Mouse (Mus musculus): ENCODE results near the gene Xrcc1. TPM values are rescaled to one million over a fixed set of nuclear protein-coding genes. Genes with fewer than 3 reads are reported as not detected.

Xrcc1 gene
- polyA plus RNA-seq, 1 experiment from 2014 or later, result 100.0 TPM

GRCm38 (mm10) chr7:24571071-24571470, 25.0 kb downstream of the Xrcc1 start:
- WGBS, result 75% methylated on average over 4 of the region's 4 CpGs
- peaks cover 32% of the 10 kb centered on the region for H3K36me3 ChIP-seq
- ATAC-seq (ENCODE audit: insufficient read depth, low FRiP score, low read depth), result no peak

GRCm38 (mm10) chr7:24572455-24572854, 26.4 kb downstream of the Xrcc1 start:
- H3K27ac ChIP-seq, result no peak overlapping the region
- WGBS, result 60% methylated on average over 5 of the region's 5 CpGs
- no peak overlapping the region for H3K4me3 ChIP-seq (replicated peaks)
- no peaks in the 10 kb centered on the region for H3K9me3 ChIP-seq
- H3K4me2 ChIP-seq, result no peak overlapping the region
- H3K36me3 ChIP-seq, result peaks cover 19% of the 10 kb centered on the region
- no peaks in the 10 kb centered on the region for H3K4me1 ChIP-seq
- ATAC-seq (ENCODE audit: insufficient read depth, low FRiP score, low read depth), result no peak
- H3K27me3 ChIP-seq (replicated peaks), result no peaks in the 10 kb centered on the region
- H3K9ac ChIP-seq, result no peak overlapping the region

More at GRCm38 (mm10) chr7:24571071-24571470, 25.0 kb downstream of the Xrcc1 start:
- Histone ChIP-seq H3K9ac (no peak overlapping the region), H3K27ac (no peak overlapping the region), H3K4me3 (replicated peaks) (no peak overlapping the region), H3K4me1 (no peaks in the 10 kb centered on the region), H3K4me2 (no peak overlapping the region), H3K27me3 (replicated peaks) (no peaks in the 10 kb centered on the region), H3K9me3 (no peaks in the 10 kb centered on the region)

- H3K4me2 ChIP-seq, result no peak overlapping the region
- H3K27me3 ChIP-seq (replicated peaks), result no peaks in the 10 kb centered on the region
- WGBS, result 62% methylated on average over 12 of the region's 12 CpGs
- H3K4me1 ChIP-seq, result no peaks in the 10 kb centered on the region
- H3K36me3 ChIP-seq, result peaks cover 5% of the 10 kb centered on the region
- no peak overlapping the region for H3K4me3 ChIP-seq (replicated peaks)
- no peak overlapping the region for H3K9ac ChIP-seq
- no peaks in the 10 kb centered on the region for H3K9me3 ChIP-seq
- peak; percentile 33; the same call in 1 of the 2 replicates for ATAC-seq (ENCODE audit: insufficient read depth, low FRiP score, low read depth)
- no peak overlapping the region for H3K27ac ChIP-seq
Measured at GRCm38 (mm10) chr7:24574224-24574796, 28.2 kb downstream of the Xrcc1 start.

- Histone ChIP-seq H3K9ac (no peak overlapping the region), H3K4me1 (no peaks in the 10 kb centered on the region), H3K36me3 (no peaks in the 10 kb centered on the region; the same call in 1 of the 2 replicates), H3K4me2 (no peak overlapping the region), H3K27me3 (replicated peaks) (no peaks in the 10 kb centered on the region), H3K4me3 (replicated peaks) (no peak overlapping the region), H3K27ac (no peak overlapping the region), H3K9me3 (no peaks in the 10 kb centered on the region)
- 89% methylated on average over 10 of the region's 10 CpGs for WGBS
- ATAC-seq (ENCODE audit: insufficient read depth, low FRiP score, low read depth), result no peak
Measured at GRCm38 (mm10) chr7:24577811-24578210, 31.7 kb downstream of the Xrcc1 start.

GRCm38 (mm10) chr7:24584876-24585275, 38.8 kb downstream of the Xrcc1 start:
- Histone ChIP-seq H3K4me3 (replicated peaks) (no peak overlapping the region), H3K9me3 (no peaks in the 10 kb centered on the region), H3K4me2 (no peak overlapping the region), H3K4me1 (0 out of 2 replicates have a peak, but pooled peaks cover 10% of the 10 kb centered on the region), H3K27me3 (replicated peaks) (peaks cover 18% of the 10 kb centered on the region; the same call in 1 of the 2 replicates), H3K36me3 (no peaks in the 10 kb centered on the region), H3K27ac (no peak overlapping the region), H3K9ac (no peak overlapping the region)
- 91% methylated on average over 6 of the region's 6 CpGs for WGBS
- no peak for ATAC-seq (ENCODE audit: insufficient read depth, low FRiP score, low read depth)

- Histone ChIP-seq H3K9ac (no peak overlapping the region), H3K27me3 (replicated peaks) (peaks cover 18% of the 10 kb centered on the region; the same call in 1 of the 2 replicates), H3K4me2 (no peak overlapping the region), H3K4me1 (0 out of 2 replicates have a peak, but pooled peaks cover 10% of the 10 kb centered on the region), H3K27ac (no peak overlapping the region), H3K36me3 (no peaks in the 10 kb centered on the region), H3K4me3 (replicated peaks) (no peak overlapping the region), H3K9me3 (no peaks in the 10 kb centered on the region)
- no peak for ATAC-seq (ENCODE audit: insufficient read depth, low FRiP score, low read depth)
- WGBS, result 45% methylated on average over 16 of the region's 16 CpGs
Measured at GRCm38 (mm10) chr7:24585995-24586394, 39.9 kb downstream of the Xrcc1 start.

GRCm38 (mm10) chr7:24586828-24587227, 40.7 kb downstream of the Xrcc1 start:
- H3K4me1 ChIP-seq, result 0 out of 2 replicates have a peak, but pooled peaks cover 10% of the 10 kb centered on the region
- no peaks in the 10 kb centered on the region for H3K36me3 ChIP-seq
- WGBS, result 7% methylated on average over 8 of the region's 8 CpGs
- H3K27me3 ChIP-seq (replicated peaks), result peaks cover 18% of the 10 kb centered on the region; the same call in 1 of the 2 replicates
- peak overlapping the region; percentile 56 for H3K4me3 ChIP-seq (replicated peaks)
- peak; percentile 75 for ATAC-seq (ENCODE audit: insufficient read depth, low FRiP score, low read depth)
- peak overlapping the region; percentile 71 for H3K27ac ChIP-seq
- no peak overlapping the region for H3K9ac ChIP-seq
- H3K9me3 ChIP-seq, result no peaks in the 10 kb centered on the region
- H3K4me2 ChIP-seq, result peak overlapping the region; percentile 81

- Histone ChIP-seq H3K27me3 (replicated peaks) (peaks cover 18% of the 10 kb centered on the region; the same call in 1 of the 2 replicates), H3K4me1 (0 out of 2 replicates have a peak, but pooled peaks cover 10% of the 10 kb centered on the region), H3K9ac (peak within 1 kb of the TSS; percentile 52; the same call in 1 of the 2 replicates), H3K9me3 (no peaks in the 10 kb centered on the region), H3K27ac (peak within 1 kb of the TSS; percentile 71), H3K4me2 (peak within 1 kb of the TSS; percentile 81), H3K4me3 (replicated peaks) (peak within 1 kb of the TSS; percentile 56), H3K36me3 (no peaks in the 10 kb centered on the region)
- peak; percentile 30; the same call in 1 of the 2 replicates for ATAC-seq (ENCODE audit: insufficient read depth, low FRiP score, low read depth)
- WGBS, result 7% methylated on average over 29 of the region's 30 CpGs
Measured at GRCm38 (mm10) chr7:24587330-24588105, 41.4 kb downstream of the Xrcc1 start, which contains the start of the genes Ethe1 and Zfp575. TSS of gene Ethe1 (plus strand) at chr7:24587543. TSS of gene Zfp575 (minus strand) at chr7:24587641.

GRCm38 (mm10) chr7:24588336-24588735, 42.2 kb downstream of the Xrcc1 start:
- H3K27ac ChIP-seq, result no peak overlapping the region
- H3K27me3 ChIP-seq (replicated peaks), result peaks cover 18% of the 10 kb centered on the region; the same call in 1 of the 2 replicates
- no peaks in the 10 kb centered on the region for H3K36me3 ChIP-seq
- no peak for ATAC-seq (ENCODE audit: insufficient read depth, low FRiP score, low read depth)
- no peak overlapping the region for H3K9ac ChIP-seq
- peaks cover 13% of the 10 kb centered on the region; the same call in 1 of the 2 replicates for H3K4me1 ChIP-seq
- H3K4me3 ChIP-seq (replicated peaks), result no peak overlapping the region
- no peaks in the 10 kb centered on the region for H3K9me3 ChIP-seq
- no peak overlapping the region for H3K4me2 ChIP-seq
- WGBS, result 75% methylated on average over 13 of the region's 13 CpGs

GRCm38 (mm10) chr7:24591735-24592134, 45.6 kb downstream of the Xrcc1 start:
- Histone ChIP-seq H3K9me3 (no peaks in the 10 kb centered on the region), H3K9ac (no peak overlapping the region), H3K27ac (no peak overlapping the region), H3K4me1 (peaks cover 29% of the 10 kb centered on the region), H3K4me2 (no peak overlapping the region), H3K4me3 (replicated peaks) (no peak overlapping the region), H3K36me3 (no peaks in the 10 kb centered on the region), H3K27me3 (replicated peaks) (no peaks in the 10 kb centered on the region)
- ATAC-seq (ENCODE audit: insufficient read depth, low FRiP score, low read depth), result no peak
- WGBS, result 56% methylated on average over 5 of the region's 5 CpGs

- H3K4me2 ChIP-seq, result no peak overlapping the region
- no peak overlapping the region for H3K27ac ChIP-seq
- H3K27me3 ChIP-seq (replicated peaks), result no peaks in the 10 kb centered on the region
- H3K4me3 ChIP-seq (replicated peaks), result no peak overlapping the region
- no peak for ATAC-seq (ENCODE audit: insufficient read depth, low FRiP score, low read depth)
- peaks cover 26% of the 10 kb centered on the region for H3K4me1 ChIP-seq
- 49% methylated on average over 4 of the region's 4 CpGs for WGBS
- H3K9me3 ChIP-seq, result no peaks in the 10 kb centered on the region
- H3K36me3 ChIP-seq, result no peaks in the 10 kb centered on the region
- H3K9ac ChIP-seq, result no peak overlapping the region
Measured at GRCm38 (mm10) chr7:24592163-24592562, 46.1 kb downstream of the Xrcc1 start.

GRCm38 (mm10) chr7:24592781-24593180, 46.7 kb downstream of the Xrcc1 start:
- Histone ChIP-seq H3K27ac (no peak overlapping the region), H3K4me3 (replicated peaks) (no peak overlapping the region), H3K27me3 (replicated peaks) (no peaks in the 10 kb centered on the region), H3K36me3 (no peaks in the 10 kb centered on the region), H3K9me3 (no peaks in the 10 kb centered on the region), H3K4me1 (peaks cover 20% of the 10 kb centered on the region), H3K9ac (no peak overlapping the region), H3K4me2 (peak overlapping the region; percentile 88; the same call in 1 of the 2 replicates)
- 76% methylated on average over 6 of the region's 6 CpGs for WGBS
- no peak for ATAC-seq (ENCODE audit: insufficient read depth, low FRiP score, low read depth)

Measured in stomach, embryonic 15.5 days (tissue).